Mouse (Mus musculus): Measurements from ENCODE around the gene Tacr2. TPM values are rescaled to one million over a fixed set of nuclear protein-coding genes. Genes with fewer than 3 reads are reported as not detected.

The Tacr2 gene
- polyA plus RNA-seq, 1 experiment, result 0.31 TPM

GRCm38 (mm10) chr10:62218789-62219172, 33.5 kb upstream of the Tacr2 start:
- H3K4me1 ChIP-seq (ENCODE audit: control insufficient read depth, insufficient read depth, low read length), result no peaks in the 10 kb centered on the region
- H3K27ac ChIP-seq (ENCODE audit: insufficient read depth, low read length), result no peak overlapping the region
- no peak for TF ChIP-seq POLR2A (IDR thresholded peaks at IDR 0.05; ENCODE audit: extremely low read depth, insufficient read depth, low read length)
- TF ChIP-seq CTCF (IDR thresholded peaks at IDR 0.05; ENCODE audit: extremely low read depth, insufficient read depth, low read length), result no peak

GRCm38 (mm10) chr10:62220732-62221514, 31.3 kb upstream of the Tacr2 start:
- H3K4me3 ChIP-seq (ENCODE audit: insufficient read depth, low read length), result no peak overlapping the region
- TF ChIP-seq CTCF (IDR thresholded peaks at IDR 0.05; ENCODE audit: extremely low read depth, insufficient read depth, low read length), result no peak
- TF ChIP-seq POLR2A (IDR thresholded peaks at IDR 0.05; ENCODE audit: extremely low read depth, insufficient read depth, low read length), result no peak
- no peaks in the 10 kb centered on the region for H3K4me1 ChIP-seq (ENCODE audit: control insufficient read depth, insufficient read depth, low read length)
- no peak overlapping the region for H3K27ac ChIP-seq (ENCODE audit: insufficient read depth, low read length)

More at GRCm38 (mm10) chr10:62218789-62219172, 33.5 kb upstream of the Tacr2 start:
- no peak overlapping the region for H3K4me3 ChIP-seq (ENCODE audit: insufficient read depth, low read length)

- Histone ChIP-seq H3K4me1 (ENCODE audit: control insufficient read depth, insufficient read depth, low read length) (no peaks in the 10 kb centered on the region), H3K4me3 (ENCODE audit: insufficient read depth, low read length) (no peak overlapping the region)
Observed at GRCm38 (mm10) chr10:62221647-62222046, 30.6 kb upstream of the Tacr2 start.

GRCm38 (mm10) chr10:62222777-62223176, 29.5 kb upstream of the Tacr2 start:
- Histone ChIP-seq H3K4me3 (ENCODE audit: insufficient read depth, low read length) (no peak overlapping the region), H3K27ac (ENCODE audit: insufficient read depth, low read length) (no peak overlapping the region), H3K4me1 (ENCODE audit: control insufficient read depth, insufficient read depth, low read length) (no peaks in the 10 kb centered on the region)
- TF ChIP-seq POLR2A (IDR thresholded peaks at IDR 0.05; ENCODE audit: extremely low read depth, insufficient read depth, low read length) (no peak), CTCF (IDR thresholded peaks at IDR 0.05; ENCODE audit: extremely low read depth, insufficient read depth, low read length) (no peak)

More at GRCm38 (mm10) chr10:62221647-62222046, 30.6 kb upstream of the Tacr2 start:
- H3K27ac ChIP-seq (ENCODE audit: insufficient read depth, low read length), result no peak overlapping the region
- no peak for TF ChIP-seq CTCF (IDR thresholded peaks at IDR 0.05; ENCODE audit: extremely low read depth, insufficient read depth, low read length)
- TF ChIP-seq POLR2A (IDR thresholded peaks at IDR 0.05; ENCODE audit: extremely low read depth, insufficient read depth, low read length), result no peak

- Histone ChIP-seq H3K4me3 (ENCODE audit: insufficient read depth, low read length) (no peak overlapping the region), H3K4me1 (ENCODE audit: control insufficient read depth, insufficient read depth, low read length) (no peaks in the 10 kb centered on the region)
- no peak for TF ChIP-seq CTCF (IDR thresholded peaks at IDR 0.05; ENCODE audit: extremely low read depth, insufficient read depth, low read length)
- no peak for TF ChIP-seq POLR2A (IDR thresholded peaks at IDR 0.05; ENCODE audit: extremely low read depth, insufficient read depth, low read length)
Observed at GRCm38 (mm10) chr10:62224231-62224630, 28.0 kb upstream of the Tacr2 start.

GRCm38 (mm10) chr10:62225839-62226238, 26.4 kb upstream of the Tacr2 start:
- H3K4me3 ChIP-seq (ENCODE audit: insufficient read depth, low read length), result no peak overlapping the region
- no peak overlapping the region for H3K27ac ChIP-seq (ENCODE audit: insufficient read depth, low read length)
- TF ChIP-seq CTCF (IDR thresholded peaks at IDR 0.05; ENCODE audit: extremely low read depth, insufficient read depth, low read length), result no peak
- TF ChIP-seq POLR2A (IDR thresholded peaks at IDR 0.05; ENCODE audit: extremely low read depth, insufficient read depth, low read length), result no peak
- H3K4me1 ChIP-seq (ENCODE audit: control insufficient read depth, insufficient read depth, low read length), result no peaks in the 10 kb centered on the region

More at GRCm38 (mm10) chr10:62224231-62224630, 28.0 kb upstream of the Tacr2 start:
- no peak overlapping the region for H3K27ac ChIP-seq (ENCODE audit: insufficient read depth, low read length)

- no peak overlapping the region for H3K27ac ChIP-seq (ENCODE audit: insufficient read depth, low read length)
- H3K4me3 ChIP-seq (ENCODE audit: insufficient read depth, low read length), result no peak overlapping the region
- TF ChIP-seq POLR2A (IDR thresholded peaks at IDR 0.05; ENCODE audit: extremely low read depth, insufficient read depth, low read length), result no peak
- no peak for TF ChIP-seq CTCF (IDR thresholded peaks at IDR 0.05; ENCODE audit: extremely low read depth, insufficient read depth, low read length)
- H3K4me1 ChIP-seq (ENCODE audit: control insufficient read depth, insufficient read depth, low read length), result no peaks in the 10 kb centered on the region
Observed at GRCm38 (mm10) chr10:62228126-62228525, 24.1 kb upstream of the Tacr2 start.

GRCm38 (mm10) chr10:62230708-62231394, 21.4 kb upstream of the Tacr2 start, which contains the start of gene Tspan15:
Gene Tspan15, minus strand, starts transcription at chr10:62231251.
- H3K4me3 ChIP-seq (ENCODE audit: insufficient read depth, low read length), result peak within 1 kb of the TSS; percentile 42
- H3K27ac ChIP-seq (ENCODE audit: insufficient read depth, low read length), result no peak within 1 kb of the TSS
- H3K4me1 ChIP-seq (ENCODE audit: control insufficient read depth, insufficient read depth, low read length), result no peaks in the 10 kb centered on the region
- TF ChIP-seq CTCF (IDR thresholded peaks at IDR 0.05; ENCODE audit: extremely low read depth, insufficient read depth, low read length) (no peak), POLR2A (IDR thresholded peaks at IDR 0.05; ENCODE audit: extremely low read depth, insufficient read depth, low read length) (0 out of 2 replicates have a peak, but pooled peaks have one; percentile 10)

- Histone ChIP-seq H3K27ac (ENCODE audit: insufficient read depth, low read length) (no peak overlapping the region), H3K4me3 (ENCODE audit: insufficient read depth, low read length) (peak overlapping the region; percentile 42), H3K4me1 (ENCODE audit: control insufficient read depth, insufficient read depth, low read length) (no peaks in the 10 kb centered on the region)
- TF ChIP-seq CTCF (IDR thresholded peaks at IDR 0.05; ENCODE audit: extremely low read depth, insufficient read depth, low read length), result no peak
- no peak for TF ChIP-seq POLR2A (IDR thresholded peaks at IDR 0.05; ENCODE audit: extremely low read depth, insufficient read depth, low read length)
Observed at GRCm38 (mm10) chr10:62231395-62231732, 20.9 kb upstream of the Tacr2 start.

All from cortical plate, adult 2 months (tissue).